Mouse (Mus musculus) frontal cortex, postnatal 36 days (tissue): Measurements from ENCODE around the gene Rfx4.
A peak's percentile ranks its signal among the peaks of the same experiment; 100 is the strongest.

ENCODE experiments used
- DNase-seq, 2 experiments: peaks; one replicate each; pipeline ENCODE4 v3.0.0; 2022; ENCODE audit warnings: low spot score in 2 of 2

Gene Rfx4

DNA sequence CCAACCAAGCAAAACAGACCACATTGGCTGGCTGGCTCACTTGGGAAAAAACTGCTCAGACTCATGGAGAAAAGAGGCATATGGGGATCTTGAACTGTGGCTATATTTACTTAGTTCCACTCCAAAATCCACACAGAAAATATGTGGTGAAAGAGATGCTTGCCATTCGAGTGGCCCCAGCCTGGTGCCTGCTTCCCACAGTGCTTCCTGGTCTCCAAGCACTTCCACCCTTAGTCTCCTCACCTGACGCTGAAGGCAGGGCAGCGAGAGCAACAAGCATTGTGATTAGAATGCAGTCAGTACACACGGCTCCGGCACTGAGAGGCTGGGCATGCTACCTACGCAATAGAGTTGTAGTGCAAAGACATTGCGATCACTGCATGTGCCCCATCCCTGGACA, 111.7 kb downstream of the Rfx4 start:
- no peak for DNase-seq

DNA sequence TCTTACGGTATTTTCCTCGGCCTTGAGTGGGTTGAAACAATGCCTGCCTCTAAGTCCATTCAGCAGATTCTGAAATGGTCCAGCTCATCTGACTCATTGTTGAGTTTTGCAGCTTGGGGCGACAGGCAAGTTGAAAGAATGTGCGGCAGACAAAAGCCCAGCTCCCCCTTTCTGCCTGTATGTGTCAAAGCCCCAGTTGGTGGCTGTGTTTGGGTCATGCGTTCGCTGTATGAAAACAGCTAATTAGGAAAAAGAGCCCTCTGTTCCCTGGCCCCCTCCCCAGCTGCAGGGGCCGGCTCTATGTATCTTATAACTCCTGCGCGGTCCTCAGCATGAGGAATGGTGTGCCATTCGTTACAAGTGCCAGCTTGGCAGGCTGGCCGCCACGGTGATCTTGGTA, 115.4 kb downstream of the Rfx4 start:
- DNase-seq = no peak

DNA sequence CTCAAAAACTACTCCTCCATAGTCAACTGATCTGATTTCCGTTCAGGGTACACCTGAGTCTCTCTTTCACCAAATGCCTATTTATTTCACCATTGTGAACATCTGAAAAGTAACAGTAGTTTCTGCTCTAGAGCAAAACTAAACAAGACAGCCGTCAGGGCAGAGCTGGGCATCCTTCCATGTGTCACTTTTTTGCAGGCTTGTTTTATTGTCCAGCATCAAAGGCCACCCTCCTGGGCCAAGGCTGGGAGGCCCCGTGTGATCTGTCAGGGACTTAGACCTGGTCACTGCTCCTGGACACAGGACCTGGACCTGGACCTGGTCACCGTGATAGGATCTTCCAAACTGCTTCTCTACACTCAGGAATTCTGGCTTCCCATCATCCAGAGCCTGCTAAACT, 116.1 kb downstream of the Rfx4 start:
- no peak for DNase-seq

DNA sequence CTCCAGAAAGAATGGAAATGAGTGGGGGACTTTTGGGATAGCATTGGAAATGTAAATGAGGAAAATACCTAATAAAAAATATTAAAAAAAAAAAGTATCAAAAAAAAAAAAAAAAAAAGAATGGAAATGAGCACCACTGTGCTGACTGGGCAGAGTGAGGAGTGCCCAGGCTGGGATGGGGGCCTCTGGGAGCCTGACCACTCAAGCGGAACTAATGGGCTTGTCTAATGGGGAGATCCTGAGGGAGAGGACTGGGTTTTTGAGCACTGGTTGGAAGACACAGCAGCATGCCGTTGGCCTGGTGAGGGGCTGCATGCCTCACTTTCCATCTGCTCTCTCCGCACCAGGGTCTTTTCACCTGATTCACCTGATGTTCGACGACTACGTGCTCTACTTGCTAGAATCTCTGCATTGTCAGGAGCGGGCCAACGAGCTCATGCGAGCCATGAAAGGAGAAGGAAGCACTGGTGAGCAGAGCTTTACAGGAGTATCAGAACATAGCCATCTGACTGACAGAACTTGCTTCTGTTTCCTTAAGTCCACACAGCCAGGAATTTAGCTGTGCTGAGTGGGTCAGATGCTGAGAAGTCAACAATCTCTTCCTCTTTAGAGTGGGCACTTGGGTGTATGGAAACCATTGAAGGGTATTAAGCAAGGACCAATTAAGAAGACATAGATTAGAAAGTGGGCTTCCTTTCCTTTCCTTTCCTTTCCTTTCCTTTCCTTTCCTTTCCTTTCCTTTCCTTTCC, 124.1 kb downstream of the Rfx4 start:
- no peak for DNase-seq

DNA sequence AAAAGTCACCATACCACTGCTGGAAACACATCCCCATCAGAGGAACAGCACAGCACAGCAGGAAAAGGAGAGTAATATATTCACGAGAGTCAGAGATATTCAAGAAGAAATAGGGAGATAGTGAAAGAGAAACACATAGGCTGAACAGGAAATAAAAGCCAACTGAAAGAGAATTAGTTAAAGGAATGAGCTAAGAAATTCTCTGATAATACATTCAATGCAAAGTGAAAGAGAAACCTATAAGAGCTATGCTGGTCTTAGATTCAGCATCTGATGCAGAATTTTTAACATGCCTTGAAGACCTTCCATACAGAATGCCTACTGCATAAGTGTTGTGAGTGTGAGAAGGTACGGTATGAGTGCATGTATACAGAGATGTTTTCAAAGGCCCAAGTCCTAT, 126.7 kb downstream of the Rfx4 start:
- DNase-seq = no peak

DNA sequence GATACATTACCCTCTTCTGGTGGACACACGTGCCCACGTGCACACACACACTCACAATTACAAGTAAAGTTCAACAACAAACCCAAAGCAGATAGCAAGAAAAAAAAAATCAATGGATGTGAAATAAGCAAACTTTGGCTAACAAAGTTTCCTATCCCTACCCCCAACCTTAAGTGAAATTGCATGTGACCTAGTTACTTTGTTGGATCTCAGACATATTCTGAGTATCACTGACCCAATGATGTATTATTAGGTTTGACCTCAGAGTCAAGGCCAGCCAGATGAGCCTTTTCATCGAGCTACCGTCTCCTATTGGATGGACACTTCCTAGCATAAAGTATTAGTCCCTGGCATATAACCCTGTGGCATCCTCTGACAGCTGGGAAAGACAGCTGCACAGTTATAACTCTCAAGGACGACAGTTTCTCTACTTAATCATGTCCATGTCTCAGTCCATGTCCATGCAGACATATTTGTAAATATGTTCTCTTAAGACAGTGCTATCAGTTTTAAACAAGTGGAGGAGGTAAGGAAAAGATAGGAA, 129.6 kb downstream of the Rfx4 start:
- no peak for DNase-seq

DNA sequence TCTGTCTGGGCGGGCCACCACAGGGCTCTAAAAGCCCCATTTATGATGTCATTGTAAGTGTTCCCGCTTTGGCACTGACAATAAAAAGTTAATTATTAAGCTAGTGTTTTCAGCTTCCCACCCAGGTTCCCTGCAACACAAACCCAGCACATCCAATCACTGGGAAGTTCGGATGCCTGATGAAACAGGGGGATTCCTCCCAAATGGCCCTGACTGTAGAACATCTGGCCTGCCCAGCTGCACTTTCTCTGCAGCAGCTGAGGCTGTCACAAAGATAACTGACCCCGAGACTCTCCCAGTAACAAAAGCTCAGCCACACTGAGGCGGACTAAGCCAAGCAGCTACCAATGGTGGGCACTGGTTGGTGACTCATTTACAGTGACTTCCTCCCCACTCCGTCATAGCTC, 130.4 kb downstream of the Rfx4 start:
- DNase-seq = no peak

DNA sequence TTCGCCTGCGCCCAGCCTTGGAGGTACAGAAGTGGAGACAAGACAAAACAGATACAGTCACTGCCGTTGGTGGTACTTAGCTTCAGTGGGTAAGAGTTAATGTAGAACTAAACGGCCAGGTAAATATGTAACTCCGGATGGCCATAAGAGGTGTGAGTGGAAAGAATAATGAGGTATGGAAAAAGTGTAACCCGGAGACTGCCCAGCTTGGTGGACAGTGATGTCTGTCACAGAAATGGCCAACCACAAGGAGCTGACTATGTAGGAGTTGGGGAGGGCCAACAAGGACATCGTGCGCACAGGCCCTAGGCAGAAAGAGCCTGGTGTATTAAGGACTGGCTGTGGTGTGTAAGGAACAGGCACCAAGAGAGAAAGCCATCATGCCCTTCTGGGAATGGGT, 130.9 kb downstream of the Rfx4 start:
- DNase-seq = no peak

DNA sequence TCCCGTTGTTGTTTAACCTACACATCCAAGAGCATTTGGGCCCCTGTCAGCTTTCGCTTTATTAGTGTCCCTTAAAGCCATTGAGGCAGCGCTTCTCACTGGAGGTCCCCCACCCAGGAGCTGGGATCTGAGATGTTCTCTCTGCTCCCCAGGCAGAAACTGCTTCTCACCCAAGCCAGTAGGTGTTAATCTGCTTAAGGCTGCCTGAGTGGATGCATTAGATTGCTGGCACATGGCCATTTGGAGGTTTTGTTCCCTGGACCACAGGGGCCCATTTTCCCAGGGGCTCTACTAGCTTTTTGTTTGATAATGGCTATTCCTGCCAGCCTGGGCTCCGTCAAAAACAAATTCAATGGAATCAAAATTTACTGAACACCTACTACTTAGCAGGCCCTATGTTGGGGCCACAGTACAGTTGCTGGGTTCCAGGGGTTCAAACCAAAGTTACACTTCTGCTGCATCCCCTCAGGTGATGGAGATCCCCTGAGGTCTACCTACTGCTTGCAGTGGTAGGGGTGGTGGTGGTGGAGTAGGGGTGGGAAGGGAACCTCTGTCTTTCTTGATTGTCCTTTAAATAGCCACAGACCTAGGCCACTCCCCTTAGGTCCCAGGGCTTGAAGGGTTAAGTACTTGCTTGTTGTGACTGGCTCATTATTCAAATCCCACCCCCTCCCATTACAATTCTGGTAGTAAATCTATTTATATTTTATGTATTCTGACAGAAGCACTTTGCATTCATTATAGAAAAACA, 133.4 kb downstream of the Rfx4 start:
- no peak for DNase-seq

DNA sequence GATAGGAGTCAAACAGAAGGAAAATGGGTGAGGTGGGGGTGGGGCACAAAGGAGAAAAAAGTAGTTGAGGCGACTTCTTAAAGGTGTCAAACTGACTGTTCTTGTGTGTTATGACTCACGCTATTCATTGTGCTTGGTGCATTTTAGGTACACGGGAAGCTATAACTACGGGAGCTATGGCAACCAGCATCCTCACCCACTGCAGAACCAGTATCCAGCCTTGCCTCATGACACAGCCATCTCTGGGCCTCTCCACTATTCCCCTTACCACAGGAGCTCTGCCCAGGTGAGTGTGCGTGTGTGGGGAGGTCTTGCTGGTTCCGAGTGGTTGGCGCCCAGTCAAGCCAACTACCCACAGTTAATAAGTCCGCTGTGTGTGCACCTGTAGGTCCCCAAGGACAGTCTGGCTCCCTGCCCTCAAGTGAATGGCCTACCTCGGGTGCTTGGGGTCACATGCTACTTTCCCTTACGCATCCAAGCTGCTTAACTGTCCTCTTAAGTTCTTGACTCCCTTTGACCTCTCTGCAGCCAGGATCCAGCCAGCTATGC, 140.0 kb downstream of the Rfx4 start:
- DNase-seq = no peak

DNA sequence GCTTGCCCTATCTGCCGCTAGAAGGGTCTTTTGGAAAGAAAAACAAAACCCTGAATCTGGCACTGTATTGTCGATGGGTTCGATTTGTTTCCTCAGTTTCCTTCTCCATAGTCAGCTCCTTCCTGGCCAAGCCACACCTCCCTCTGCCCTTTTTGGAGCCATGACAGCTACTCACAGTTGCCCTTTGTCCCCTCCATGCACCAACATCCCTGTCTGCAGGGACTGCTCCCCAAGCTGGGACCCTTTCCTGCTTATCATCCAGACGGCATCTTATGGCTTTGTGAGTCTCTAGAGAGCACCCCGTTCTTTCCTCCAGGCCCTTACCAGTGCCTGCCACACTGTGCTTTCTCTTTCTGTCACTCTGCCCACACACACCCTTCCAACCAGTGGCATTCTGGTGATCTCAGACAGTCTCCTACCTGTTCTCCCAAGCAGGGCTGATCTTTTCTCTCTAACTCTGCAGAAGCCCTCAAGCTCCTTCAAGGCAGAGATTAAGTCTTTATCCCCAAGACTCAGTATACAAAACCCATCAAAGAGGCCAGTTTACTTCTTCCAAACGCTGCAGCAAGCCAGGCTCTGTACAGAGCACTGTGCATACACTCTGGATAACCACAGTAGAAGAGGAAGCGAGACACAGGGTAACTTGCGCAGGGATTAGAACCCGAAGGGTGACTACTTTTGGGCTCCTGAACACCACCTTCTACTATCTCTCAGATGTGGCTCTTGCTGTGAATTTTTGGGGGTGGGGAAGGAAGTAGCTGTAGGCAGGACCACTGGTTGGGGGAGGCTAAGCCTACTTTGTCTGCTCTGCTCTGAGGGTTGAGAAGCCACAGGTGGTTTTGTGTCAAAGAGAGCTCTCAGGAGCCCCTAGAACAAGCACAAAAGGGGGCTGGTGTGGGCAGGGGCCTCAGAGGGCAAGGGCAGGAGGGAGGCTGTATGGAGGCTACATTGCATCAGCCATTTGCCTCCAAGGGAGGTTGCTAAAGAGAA, 141.4 kb downstream of the Rfx4 start:
- DNase-seq = peak in 1 of 2 experiments; percentile 11

DNA sequence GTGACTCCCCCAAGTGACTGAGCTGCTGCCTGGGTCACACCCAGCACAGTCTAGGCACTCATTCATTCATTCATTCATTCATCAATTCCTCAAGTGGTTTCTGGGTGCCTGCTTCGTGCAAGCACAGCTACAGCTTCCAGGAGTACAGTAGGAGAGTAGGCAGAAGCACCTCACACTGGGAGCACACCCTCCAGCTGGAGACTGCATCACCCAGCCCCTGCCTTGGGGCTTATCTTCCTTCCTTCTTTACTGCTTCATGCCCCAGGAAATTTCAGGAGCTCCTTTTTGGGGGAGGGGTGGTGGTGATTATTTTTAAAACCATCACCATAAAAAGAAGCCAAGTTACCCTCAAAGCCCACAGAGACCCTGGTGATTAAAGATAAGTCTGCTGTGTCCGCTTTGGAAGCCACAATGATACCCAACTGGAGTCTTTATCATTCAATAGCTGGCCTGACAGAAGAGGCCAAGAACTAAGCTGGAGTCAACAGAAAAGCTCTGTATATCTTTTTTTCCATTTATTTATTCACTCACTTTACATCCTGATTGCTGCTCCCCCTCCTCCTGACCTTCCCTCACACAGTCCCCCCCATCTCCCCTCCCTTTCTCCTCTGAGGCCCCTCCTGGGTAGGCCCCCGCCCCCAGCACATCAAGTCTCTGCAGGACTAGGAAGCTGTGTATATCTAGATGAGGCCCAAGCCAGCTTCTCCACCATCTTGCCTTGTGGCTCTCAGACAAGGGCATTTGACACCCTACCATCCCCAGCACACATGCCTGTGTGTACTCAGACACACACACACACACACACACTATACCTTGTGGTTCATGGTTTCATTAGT, 142.5 kb downstream of the Rfx4 start:
- no peak for DNase-seq

DNA sequence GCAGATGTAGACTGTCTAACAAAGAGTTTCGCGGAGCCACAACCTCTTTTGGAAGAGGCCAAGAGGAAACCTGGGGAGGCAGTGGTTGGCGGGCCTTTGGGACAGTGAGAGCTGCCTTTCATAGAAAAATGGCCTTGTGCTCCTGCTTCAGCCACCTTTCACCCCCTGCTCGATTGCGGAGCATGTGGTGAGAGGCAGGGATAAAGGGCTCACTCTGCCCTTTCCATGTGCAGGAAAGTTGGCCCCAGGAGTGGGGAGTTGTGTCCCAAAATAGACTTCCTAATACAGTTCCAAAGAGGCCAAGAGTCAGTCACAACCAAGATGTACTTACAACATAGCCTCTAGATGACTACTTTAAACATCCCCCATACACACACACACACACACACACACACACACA, 145.8 kb downstream of the Rfx4 start:
- no peak for DNase-seq

DNA sequence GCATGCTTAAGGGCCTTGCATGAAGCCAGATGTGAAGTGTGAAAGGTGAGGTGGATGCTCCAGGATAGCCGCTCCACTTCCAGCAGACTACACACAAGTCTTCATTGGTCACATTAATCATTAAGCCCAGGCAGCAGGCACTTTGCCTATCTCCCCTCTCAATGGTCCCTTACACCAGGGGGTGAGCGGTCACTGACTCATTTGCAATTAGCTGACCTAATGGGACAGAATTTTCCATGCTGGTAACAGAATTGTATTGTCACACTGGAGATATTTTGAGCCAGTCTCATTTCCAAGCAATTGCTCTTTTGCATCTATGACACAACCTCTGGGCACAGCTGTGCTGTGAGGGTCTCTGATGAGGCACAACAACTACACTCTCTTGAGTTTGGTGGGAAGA, 146.4 kb downstream of the Rfx4 start:
- DNase-seq = no peak

DNA sequence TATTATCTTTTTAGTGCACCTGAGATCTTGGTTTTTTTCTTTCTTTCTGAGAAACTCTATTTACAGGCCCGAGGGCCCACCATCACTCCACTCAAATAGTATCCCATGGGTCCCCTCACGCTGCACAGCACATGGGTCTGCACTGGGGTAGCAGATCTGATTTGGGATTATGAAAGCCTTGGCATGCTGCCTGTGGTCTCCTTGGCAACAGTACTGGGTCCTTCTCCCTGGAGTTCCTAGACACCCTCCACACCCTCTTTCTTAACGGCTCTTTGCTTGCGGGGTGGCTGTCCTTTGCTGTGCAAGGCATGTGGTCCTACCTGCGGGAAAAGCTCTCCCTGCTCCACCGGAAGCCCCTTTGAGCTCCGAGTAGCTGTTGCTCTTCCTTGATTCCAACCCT, 147.4 kb downstream of the Rfx4 start:
- peak; percentile 16 to 51 for DNase-seq

DNA sequence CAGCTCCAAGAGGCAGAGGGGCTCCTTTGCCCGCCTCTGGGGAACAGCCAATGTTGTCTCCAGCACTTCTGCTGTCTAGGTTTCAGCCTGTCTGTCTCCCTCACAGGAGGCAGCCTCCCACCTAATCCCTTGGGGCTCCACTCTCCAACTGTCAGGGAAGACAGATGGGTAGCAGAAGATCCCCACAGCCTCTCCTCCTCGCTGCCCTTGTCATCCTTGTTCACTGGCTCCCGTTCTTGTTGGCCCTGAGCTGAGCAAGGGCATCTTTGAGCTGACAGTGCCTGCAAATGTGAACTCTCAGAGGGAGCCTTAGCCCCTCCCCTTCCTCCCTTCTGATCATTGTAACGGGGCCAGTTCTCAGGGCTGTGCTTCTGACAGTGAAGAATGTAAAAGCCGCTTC, 147.9 kb downstream of the Rfx4 start:
- peak; percentile 28 to 47 for DNase-seq

DNA sequence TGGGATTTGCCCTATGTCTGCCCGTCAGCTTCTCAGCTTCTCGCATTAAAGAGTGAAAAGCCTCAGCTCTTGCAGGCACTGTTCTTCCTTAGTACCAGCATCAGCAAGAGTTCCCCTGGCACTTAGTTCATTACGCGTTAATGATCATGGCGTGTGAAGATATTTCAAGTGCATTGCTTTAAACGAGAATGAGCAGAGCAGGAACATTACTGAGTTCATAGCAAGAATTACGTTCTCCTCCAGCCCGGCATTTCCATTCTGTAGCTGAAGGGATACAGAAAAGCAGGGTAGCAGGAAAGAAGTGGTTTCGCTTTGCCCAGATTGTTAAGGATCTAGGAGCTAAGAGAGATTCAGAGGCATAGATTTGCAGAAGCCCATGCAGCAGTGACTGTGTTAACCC, 151.0 kb downstream of the Rfx4 start:
- peak in 1 of 2 experiments; percentile 31 for DNase-seq

DNA sequence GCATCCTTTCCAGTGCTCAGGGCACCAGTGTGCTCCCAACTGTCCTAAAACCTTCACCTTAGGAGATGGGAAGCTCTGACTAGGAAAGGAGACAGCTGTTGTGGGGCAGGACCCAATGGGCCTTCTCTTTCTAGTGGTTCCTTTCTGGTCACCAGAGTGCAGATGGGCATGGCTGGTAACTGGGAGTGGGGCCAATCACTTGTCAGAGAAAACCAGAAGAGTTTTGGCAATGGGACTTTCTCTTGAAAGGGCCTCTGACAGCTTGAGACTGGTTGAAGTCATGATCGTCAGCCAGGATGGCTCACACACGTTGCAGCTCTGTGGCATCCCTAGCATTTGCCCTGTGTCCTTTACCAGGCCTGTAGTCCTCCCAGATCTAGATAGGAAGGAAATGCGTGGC, 152.1 kb downstream of the Rfx4 start:
- DNase-seq = no peak

DNA sequence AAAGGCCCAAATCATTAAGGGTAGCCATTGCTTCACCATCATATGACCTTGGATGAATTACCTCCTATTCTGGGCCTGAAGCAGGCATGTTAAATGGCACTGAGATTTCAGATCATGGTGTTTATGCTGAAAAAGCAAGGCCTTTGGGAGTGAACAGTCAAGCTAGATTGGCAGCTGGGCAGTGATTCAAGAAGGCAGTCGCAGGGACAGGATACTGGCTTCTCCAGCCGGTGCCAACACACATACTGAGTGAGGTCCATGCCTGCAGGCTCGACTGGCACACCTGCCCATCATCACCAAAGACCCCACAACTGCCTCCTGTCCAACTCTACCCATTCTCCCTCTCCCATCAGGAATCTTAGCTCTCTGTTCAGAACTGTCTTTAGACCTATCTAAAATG, 152.6 kb downstream of the Rfx4 start:
- DNase-seq = no peak

DNA sequence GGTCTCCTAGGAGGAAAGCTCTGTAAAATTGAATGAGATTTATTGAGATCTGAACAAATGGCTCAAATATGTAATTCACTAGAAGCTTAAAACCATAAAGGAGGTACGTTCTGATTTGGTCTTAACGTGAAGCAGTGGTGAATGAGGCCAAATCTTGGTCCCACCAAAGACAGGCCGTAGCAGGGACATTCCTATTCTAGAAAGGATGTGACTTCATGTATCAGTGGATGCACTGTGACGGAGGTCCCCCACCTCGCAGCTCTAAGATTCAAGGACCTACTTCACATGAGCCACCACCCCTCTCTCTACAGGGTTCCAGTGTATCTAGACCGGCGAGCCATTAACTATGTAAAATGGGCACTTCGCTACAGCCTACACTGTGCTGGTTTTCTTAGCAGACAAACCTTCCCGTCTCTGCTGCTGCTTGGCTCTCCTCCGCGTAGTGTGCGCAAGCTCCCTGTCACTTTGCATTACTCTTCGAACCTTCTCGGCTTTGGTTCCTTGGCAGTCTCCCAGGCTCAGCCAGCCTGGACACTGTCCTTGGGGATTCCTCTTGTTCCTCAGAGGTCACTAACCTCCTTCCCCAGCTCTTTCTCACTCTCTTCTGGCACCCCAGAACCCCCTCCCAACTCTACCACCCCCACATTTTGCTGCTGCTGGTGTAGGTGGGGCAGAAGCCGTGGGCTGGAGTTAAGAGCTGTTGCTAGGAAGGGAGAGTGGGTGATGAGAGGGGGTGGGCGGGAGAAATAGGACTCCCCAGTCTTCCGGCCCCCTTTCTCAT, 153.3 kb downstream of the Rfx4 start:
- peak; percentile 56 to 66 for DNase-seq
